Mouse (Mus musculus): Measurements from ENCODE around the gene Togaram1. TPM values are rescaled to one million over a fixed set of nuclear protein-coding genes. Genes with fewer than 3 reads are reported as not detected.
A peak's percentile ranks its signal among the peaks of the same experiment; 100 is the strongest.

The Togaram1 gene
- total RNA-seq, 2 experiments from 2014 or later = 6.9 to 8.2 TPM

GRCm38 (mm10) chr12:65037546-65037937 lies 71.9 kb downstream of the Togaram1 start:
- no peak for DNase-seq (ENCODE audit: low spot score)

DNA sequence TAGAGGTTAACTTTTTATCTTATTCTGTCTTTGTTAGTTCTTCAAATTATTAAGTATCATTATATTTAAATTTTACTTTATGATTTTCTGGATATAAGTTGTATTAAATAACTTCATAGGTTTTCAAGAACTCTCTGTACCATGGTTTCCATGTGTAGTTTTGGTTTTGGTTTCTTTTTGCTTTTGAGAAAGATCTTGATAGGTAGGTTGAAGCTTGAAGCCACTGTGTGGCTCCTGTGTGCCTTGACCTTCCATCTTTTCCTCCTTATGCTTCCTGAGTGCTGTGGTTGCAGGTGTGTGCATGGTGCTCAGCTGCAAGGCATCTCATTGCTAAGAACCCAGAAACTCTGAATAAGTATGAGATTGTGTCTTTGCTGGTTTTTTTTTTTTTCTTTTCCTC lies 83.2 kb downstream of the Togaram1 start:
- DNase-seq (ENCODE audit: low spot score) = no peak

DNA sequence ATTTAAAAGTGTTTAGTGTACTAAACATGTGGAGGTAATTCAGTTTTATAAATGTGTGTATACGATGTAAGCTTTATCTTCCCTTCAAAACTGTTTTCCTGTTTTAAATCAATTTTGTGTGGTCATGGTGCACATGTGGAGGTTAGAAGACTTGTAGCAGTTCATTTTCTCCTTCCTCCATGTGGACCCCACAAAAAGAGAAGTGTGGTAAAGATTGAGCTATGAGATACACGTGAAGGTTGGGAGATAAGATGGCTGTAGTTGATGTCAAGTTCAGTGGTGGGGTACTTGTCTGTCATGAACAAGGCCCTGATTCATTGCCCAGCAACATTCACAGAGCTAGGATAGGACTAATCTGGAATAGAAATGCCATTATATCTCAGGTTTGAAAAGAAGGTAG lies 92.6 kb downstream of the Togaram1 start:
- no peak for DNase-seq (ENCODE audit: low spot score)

GRCm38 (mm10) chr12:65061082-65061481 lies 95.5 kb downstream of the Togaram1 start:
- no peak for DNase-seq (ENCODE audit: low spot score)

DNA sequence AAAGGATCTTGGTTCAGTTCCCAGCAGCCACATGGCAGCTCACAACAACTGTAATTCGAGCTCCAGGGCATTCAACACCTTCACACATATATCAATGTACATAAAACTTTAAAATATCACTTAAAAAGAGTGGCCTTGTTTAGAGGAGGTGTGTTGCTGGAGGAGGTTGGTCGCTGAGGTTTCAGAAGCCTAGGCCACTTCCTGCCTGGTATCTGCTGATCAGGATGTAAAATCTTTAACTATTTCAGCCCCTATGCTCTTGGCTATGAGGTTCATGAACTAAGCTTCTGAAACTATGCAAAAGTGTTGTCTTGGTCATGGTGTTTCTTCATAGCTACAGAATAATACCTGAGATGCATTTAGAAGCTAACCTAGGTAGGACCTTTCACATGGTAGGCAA lies 99.6 kb downstream of the Togaram1 start:
- DNase-seq (ENCODE audit: low spot score) = no peak

DNA sequence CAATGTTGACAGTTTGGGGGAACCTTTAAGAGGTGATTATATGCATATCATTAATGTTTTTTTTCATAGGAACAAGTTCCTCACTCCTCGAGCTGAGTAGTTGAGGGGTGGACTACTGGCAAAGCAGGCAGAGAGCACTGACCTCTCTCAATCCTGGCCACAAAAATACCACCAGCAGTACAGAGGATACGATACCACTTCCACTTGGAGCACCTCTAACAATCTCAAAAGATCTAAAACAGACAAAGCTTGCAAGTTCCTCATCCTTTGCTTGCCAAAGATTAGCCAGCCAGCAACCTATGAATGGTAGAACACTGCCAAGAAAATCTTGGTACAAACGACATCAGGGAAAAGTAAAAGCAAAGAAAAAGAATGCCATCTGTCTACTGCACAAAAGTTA lies 100.6 kb downstream of the Togaram1 start:
- no peak for DNase-seq (ENCODE audit: low spot score)

- peak; percentile 34 for DNase-seq (ENCODE audit: low spot score)
Observed at GRCm38 (mm10) chr12:65068409-65068808, 102.8 kb downstream of the Togaram1 start.

Other genes starting within 250 kb of the Togaram1 start
- 1 to 10 TPM; 2.4 to 3.5 TPM for gene Gm527, start 47.9 kb upstream of the Togaram1 start, total RNA-seq (2021)
- gene Klhl28, start 270 bp upstream of the Togaram1 start, total RNA-seq (2021) = 1 to 10 TPM; 9.0 TPM
- gene Prpf39, start 70.5 kb downstream of the Togaram1 start, total RNA-seq (2021) = 10 to 100 TPM; 12.1 to 12.4 TPM
- 100 to 1,000 TPM; 188 to 207 TPM for gene Fkbp3, start 108.2 kb downstream of the Togaram1 start, total RNA-seq (2021)
- gene Fancm, start 109.8 kb downstream of the Togaram1 start, total RNA-seq (2021) = 1 to 10 TPM; 1.4 to 1.9 TPM
- gene Mis18bp1, start 206.8 kb downstream of the Togaram1 start, total RNA-seq (2021) = not detected